Mouse (Mus musculus) 3134 (cell line): ENCODE results near the gene Syngr2.

Experiments
- DNase-seq: peaks from one replicate; pipeline ENCODE4 v3.0.0-alpha.2; 2011; ENCODE audit warnings: low spot score; ENCODE audit not compliant: insufficient read length; ENCODE audit errors: extremely low read depth

The Syngr2 gene

DNA sequence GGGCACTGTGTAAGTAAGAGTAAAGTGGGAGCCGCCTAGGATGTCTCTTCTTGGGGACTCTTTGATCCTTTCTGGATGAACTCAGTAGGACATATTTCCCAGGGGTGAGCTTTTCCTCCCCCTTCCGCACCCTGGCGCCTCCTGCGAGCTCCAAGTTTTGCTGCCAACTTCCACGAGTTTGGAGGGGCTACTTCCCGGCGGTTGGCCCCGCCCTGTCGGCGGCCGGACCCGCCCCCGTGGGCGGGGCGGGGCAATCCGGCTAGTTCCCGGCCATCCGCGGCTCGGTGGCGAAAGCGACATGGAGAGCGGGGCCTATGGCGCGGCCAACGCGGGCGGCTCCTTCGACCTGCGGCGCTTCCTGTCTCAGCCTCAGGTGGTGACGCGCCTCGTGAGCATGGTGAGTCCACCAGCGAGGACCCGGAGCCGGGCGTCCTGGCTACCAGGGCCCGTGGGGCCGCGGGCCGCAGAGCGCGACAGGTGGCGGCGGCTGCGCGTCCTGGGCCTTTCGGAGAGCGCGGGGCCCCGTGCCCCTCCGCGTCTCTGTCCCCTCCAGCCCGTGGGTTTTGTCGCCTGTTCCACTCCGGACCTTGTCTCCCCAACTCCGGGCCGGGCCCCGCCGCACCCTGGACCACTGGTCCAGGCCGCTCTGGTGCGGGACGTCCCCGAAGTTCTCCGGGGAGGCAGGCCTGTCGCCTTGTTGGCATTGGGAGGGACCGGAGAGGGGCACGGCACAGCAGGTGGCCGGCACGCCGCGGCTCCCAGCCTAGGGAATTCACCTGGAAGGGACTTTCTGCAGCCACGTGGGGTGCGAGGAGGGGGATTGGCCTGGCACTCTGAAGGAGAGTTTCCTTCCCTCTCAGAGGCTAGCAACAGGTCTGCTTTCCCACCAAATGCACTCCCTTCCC lies at the start of gene Syngr2, which contains the start of gene Gm20708:
Gene Syngr2 (plus strand): TSS at position 262 of the 905 bp plus-strand sequence.
Gene Gm20708 (plus strand): TSS at position 262 of the 905 bp plus-strand sequence.
- DNase-seq: peak; percentile 88

DNA sequence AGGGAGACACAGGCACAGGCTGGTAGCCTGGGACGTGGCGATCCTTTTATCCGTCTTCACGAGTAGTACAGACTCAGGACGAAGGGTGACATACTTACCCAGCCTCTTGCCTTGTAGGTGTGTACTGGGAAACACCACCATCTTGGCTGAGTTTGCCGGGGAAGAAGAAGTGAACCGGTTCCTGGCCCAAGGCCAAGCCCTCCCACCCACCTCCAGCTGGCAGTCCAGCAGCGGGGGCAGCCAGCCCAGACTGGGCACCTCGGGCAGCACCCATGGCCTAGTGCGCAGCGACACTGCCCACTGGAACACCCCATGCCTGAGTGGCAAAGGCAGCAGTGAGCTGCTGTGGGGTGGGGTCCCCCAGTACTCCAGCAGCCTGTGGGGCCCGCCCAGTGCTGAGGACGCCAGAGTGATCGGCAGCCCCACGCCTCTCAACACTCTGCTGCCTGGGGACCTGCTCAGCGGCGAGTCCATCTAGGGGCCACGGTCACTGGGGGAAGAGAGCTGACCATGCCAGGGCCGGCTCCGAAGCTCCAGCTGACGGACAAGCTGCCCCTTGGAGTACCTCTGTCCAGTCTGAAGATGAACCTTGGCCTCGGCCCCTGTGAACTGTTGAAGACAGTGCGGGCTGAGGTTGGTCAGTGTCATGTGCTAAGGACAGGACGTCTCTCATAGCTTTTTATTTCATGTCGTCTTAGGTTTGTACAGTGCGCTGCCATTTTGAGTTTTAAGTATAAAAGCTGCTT lies 48.9 kb upstream of the Syngr2 start:
- no peak for DNase-seq

DNA sequence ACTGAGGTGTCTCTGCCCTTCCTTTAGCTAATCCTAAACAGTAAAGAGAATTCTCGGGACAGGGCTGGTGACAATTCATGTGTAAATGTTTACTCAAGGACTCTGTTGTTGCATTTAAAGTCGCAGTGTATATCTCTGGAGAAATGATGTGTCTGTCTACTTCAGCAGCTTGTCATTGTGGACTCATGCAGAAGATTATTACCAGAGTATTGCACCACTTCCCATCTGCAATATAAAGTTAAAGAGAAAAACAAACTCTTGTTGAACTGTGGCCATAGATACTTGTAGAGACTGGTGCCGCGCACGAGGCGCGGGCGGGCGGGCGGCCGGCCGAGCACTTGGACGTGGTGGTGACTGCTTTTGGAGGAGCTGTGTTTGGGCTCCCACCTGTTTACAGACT lies 47.7 kb upstream of the Syngr2 start:
- no peak for DNase-seq

DNA sequence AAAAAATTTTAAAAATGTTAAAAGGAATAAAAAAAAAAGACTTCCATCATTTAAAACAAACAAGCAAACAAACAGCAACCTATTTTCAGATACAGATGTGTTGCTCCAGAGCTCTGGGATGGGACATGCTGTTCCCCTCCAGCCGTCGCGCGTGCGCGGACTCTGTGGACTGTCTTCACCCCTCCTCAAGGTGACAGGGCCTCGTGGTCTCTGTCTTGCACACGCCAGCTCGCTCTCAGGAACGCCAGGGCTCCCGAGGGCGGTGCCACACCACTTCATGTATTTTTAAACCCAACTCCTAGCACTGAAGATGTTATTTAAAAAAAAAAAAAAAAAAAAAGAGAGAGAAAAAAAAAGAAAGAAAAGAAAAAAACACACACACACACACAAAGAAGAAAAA lies 47.2 kb upstream of the Syngr2 start:
- no peak for DNase-seq

DNA sequence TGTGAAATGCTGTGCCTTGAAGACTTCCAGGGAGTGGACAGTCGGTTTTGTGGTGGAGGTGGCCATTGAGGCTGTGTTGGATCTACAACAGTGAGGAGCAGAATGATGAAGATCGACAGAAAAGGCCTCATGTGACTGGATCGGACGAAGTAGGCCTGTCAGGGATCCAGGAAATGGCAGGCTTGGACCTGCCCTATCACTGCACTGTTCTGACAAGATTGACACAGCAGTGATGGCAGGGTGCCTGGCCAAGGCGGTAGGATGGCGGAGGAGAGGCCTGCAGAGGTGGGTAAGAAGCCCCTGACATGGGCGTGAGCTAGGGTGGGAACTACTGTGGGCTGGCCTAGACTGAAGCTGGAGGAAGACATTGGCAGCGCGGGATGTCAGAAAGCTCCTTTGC lies 45.1 kb upstream of the Syngr2 start:
- DNase-seq: no peak

DNA sequence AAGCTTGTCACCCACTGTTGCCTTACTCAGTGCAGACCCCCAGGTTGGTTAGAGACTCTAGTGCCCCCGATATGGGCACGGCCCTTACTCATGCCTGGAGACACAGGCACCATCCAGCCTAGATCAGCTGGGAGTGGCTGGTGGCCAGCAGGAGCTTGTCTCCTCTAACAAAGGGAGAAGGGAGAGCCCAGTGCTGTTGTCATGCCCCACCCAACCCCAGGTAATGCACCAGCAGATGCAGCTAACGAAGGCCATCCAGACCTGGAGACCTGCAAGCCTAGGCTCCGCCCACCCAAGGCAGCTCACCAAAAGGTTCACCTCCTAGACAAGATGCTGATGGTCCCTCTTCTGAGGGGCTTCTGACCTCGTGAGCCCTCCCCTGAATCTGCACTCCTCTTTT lies 44.1 kb upstream of the Syngr2 start:
- no peak for DNase-seq

DNA sequence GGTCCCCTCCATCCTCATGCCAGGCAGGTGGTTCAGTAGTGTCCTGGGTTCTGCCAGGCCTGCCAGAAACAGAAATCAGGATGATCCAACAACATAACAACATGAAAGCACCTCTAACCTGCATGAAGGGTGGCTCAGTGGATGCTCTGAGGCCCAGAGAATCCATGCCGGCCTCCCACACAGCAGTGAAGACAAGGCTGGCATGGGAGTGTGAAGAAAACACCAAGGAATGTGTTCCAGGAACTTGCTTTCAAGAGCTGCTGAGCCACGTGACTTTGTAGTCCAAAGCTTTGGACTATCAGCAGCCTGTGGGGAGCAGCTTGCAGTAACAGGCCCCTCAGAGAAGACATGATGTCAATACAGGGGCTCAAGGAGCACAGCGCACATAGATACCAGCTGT lies 43.2 kb upstream of the Syngr2 start:
- DNase-seq: no peak

DNA sequence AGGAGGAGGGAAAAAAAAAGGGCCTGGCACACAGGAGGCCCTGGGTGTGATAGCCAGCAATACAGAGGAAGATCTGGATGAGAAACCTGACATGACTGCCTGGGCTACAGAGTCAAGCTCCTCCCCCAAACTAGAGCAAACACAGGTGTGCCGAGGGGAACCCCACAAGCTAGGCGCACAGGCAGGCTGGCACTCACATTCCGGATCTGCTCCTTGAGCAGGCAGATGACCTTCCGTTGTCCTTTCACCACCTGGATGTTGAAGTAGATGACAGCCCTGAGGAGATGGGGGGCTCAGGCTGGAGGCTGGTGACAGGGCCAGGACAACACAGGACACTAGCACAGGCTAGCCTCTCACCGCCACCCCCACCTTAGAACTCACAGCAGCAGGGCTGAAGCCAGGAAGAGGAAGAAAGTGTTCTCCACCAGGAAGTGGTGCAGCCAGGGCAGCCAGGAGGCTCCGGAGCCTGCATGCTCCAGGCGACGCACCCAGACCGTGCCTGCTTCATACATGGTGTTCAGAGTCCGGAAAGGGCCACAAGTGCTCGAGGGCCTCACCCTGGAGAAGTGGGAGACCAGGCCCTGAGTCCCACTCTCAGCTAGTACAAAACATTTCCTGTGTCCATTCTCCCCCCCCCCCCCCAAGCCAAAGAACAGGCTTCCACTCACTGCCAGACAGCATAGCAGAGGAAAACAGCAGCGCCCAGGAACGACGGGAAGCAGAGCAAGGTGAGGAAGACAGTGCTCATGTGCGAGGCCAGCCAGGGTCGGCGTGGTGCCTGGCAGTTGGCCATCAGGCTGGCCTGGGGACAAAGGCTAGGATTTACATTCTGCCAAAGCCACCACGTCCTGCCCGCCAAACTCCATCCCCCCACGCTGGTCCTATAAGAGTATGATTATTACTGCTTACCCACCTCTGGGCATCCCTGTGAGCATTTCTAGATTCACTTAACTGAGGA lies 40.5 kb upstream of the Syngr2 start:
- DNase-seq: no peak

DNA sequence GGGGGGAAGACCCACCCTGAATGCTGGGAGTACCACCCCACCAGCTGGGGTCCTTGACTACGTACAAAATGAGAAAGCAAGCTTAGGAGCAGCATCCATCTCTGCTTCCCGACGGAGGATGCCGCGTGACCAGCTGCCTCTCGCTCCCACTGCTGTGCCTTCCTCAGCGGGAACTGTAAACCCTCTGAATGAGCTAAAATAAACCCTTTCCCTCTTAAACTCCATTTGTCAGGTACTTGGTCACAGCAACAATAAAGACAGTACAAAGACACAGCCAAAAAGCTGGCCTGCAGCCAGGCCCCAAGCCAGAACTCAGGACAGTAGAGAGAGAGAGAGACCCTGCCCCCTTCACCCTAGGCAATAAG lies 39.8 kb upstream of the Syngr2 start:
- DNase-seq: no peak

DNA sequence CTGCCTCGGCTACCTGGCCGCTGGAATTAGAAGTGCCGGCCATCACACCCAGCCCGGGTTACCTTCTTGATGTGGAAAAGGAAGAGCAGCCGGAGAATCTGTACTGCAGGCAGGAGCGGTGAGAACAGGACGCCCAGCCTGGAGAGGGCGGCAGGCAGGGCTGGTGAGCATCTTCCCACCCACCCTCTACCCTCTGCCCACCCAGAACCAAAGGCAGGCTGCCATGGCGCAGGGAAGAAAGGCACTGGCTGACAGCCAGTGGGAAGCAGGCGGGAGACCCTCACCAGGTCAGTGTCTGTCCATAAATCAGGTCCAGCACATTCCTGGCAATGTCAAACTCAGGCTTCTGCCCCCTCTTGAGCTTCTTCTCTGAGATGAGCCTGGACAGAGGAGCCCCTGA lies 39.1 kb upstream of the Syngr2 start:
- DNase-seq: no peak

DNA sequence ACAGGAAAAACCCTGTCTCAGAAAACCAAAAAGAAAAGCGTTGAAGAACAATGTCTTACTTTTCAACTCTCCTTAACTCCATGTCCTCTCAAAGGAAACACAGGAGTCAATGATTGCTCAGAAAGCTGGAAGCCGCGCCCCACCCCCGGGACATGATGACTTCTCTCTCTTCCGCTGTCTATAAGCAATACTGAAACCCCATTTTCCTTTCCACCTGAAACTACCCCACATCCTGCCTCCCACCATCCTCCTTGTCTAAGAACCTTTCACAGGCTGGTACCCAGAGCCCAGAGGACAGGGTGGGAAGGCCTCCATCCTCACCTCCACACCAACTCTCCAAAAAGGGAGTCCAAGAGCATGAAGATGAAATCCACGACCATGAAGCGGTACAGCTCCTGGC lies 37.1 kb upstream of the Syngr2 start:
- DNase-seq: no peak

DNA sequence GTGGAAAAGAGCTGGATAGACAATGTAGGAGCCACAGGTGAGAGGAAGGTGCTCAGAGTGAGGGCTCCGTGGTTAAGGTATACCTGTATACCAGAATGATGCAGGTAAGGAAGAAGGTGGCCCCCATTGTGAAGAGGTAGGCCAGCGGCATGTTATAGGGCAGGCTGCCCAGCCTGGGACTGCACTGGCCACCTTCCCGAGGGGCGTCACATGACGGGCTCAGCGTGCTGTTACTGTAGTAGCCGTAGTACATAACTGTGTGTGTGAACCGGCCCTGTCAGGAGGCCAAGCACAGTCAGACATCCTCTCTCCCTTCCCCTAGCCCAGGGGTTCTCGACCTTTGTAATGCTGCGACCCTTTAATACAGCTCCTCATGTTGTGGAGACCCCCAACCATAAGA lies 34.5 kb upstream of the Syngr2 start:
- no peak for DNase-seq

DNA sequence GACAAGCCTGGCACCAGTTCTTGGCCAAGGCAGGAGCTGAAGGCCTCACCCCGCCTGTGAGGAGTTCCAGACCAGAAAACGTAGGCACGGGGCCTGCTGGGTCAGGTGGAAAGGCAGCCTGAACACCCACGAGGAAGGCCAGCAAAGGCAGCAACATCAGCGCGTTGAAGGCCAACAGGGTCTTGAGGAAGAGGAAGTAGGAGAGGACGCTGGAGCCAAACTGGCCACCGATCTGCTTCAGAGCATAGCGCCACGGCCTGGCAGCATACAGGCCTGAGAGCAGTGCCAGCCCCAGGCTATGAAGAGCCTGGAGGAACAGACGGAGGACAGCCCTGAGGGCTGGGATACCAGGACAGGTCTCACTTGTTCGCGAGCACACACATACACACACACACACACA lies 33.9 kb upstream of the Syngr2 start:
- DNase-seq: no peak

DNA sequence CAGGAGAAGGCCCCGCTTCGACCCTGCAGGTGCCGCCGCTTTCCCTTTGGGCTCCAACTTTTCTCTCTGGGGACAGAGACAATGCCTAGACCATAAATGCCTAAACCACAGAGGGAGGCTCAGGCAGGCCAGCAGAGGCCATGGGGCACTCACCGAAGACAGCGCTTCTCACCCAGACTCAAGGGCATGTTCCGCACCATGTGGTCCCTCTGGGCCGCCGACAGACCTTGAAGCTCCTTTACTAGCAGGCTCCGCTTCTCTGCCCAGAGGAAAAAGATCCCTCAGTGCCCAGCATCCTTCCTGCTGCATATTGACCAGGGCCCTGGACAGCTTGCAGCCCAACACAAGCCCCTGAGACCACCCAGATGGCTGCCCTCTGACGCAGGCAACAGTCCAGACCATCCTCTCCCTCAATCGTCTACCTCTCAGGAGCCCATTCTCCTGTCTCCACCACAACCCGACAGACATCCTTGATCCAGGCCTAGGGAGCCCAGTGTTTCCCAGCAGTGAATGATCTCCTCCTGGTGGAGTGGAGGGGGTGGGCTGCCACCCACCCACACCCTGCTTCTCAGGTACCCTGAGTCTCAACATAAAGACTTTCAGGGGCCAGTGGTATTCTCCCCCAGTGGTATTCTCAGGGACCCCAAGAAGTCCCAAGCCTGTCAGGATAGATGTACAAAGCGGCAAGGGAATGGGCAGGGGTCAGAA lies 33.2 kb upstream of the Syngr2 start:
- DNase-seq: no peak

DNA sequence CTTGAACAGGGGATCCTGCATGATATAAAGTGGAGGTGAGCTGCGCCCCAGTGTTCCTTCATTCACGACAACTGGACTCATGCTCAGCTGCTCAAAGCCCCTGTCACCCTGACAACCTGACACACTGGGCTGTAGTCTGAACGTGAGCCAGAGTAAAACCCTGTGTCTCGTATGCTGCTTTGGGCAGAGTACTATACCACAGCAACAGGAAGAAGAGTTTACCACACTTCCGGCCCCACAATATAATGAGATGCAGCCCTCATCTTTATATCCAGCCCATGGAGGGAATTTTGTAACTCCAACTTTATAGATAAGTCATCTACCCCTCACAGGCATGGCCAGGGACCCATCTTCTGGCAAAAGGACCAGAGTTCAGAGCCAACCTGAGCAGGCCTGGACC lies 32.4 kb upstream of the Syngr2 start:
- no peak for DNase-seq

DNA sequence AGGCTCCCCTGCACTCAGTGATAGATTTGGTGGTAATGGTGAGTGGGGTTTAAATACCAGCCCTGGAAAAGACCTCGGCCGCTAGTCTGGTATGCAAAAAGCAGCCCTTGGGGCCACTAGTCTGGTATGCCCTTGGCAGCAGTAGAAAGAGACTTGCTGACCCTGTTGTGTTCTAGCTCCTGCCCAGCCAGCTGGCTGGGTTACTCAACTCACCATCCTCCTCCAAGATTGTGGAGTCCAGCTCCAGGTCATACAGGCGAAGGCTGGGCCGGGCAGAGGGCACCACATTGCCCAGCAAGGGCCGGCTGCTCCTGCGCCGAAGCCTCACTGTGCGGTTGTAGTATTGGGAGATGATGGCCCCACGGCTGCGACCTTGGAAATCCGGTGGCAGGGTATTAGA lies 31.4 kb upstream of the Syngr2 start:
- DNase-seq: no peak

DNA sequence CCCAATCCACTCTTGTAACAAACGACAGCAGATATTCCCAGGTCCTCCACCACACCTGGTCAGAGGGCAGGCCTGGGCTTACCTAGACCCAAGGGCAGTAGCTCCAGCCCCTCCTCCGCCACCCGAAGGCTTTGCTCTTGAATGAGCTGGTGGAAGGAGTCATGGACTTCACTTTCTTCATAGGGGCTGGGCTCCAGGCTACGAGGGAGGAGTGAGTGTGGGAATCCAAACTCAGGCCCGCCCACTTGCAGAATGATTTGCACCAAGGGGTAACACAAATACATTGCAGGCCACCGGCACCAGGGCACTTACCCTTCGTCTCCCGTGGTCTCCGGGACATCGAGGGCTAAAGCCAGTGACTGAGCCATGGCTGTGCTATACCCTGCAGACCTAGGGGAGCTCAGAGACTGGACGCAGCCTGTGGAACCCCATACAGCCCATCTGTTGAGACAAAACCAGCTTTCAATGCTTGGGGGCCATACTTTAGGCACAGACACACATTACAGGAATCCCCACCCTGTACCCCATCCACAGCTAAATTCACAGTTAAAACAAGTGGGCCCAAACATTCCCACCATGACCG lies 30.5 kb upstream of the Syngr2 start:
- peak; percentile 58 for DNase-seq

DNA sequence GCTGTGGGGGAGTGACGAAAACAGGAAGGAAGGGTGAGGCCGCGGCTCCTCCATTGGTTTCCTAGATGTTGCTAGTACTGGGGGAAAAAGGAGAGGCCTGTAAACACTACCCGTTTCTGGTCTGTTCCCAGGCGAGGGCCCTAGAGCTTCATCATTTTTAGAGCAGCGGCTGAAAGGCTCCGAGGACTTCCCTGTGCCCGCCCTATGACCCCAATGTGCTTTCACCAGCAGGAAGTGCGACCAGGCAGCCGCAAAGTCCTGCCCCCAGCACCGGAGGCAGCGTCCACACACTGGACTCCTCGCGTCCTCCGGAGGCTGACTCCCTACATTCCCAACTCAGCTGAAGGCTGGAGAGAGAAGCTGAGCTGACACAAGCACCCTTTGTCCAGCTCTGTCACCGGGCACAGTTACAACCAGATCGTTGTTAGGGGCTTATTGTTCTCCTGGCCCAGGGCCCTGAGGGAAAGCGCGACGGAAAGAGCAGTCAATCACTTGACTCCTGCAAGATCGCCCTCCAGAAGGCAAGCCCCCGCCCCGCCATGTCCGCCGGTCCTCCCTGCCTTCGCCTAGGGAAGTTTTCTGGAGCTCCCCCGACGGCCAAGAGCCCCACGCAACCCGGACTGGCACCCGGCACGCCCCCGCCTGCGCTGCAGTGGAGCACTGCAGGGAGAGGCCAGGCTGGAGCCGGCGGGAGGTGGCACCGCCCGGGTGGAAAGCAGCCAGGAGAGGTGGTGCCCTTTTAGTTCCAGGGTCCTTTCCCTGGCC lies 29.9 kb upstream of the Syngr2 start:
- DNase-seq: peak; percentile 81

DNA sequence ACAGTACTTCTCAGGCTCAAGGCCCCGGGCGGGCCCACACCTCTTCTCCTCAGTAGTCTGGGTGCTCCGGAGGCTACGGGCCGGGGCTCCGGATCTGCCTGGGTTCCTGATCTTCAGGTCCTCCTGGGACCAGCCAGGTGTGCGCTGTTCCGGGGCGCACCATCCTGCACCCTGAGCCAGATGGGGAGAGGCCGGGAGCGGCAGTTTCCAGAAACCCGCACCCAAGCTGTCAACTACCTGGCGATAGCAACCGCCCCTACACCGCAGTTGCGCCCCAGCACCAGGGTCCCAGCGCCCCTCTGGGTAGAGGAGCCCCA lies 29.3 kb upstream of the Syngr2 start:
- no peak for DNase-seq
